Mouse (Mus musculus) stomach, embryonic 14.5 days (tissue): ENCODE data around the gene Fndc11. TPM values are rescaled to one million over a fixed set of nuclear protein-coding genes. Genes with fewer than 3 reads are reported as not detected.
A peak's percentile ranks its signal among the peaks of the same experiment; 100 is the strongest.

Source experiments
- ATAC-seq: fragments of 200-750 bp; cut with Nextera tagmentation; 2 replicates; pipeline ENCODE4 v1.8.0; 2017; ENCODE audit warnings: low read depth, moderate TSS enrichment; ENCODE audit not compliant: insufficient number of reproducible peaks, insufficient read depth, low FRiP score
- H3K27ac ChIP-seq: fragments of 300-500 bp; sonication (generic); 2 replicates; pipeline ENCODE4 v1.5.1; 2014; ENCODE audit warnings: mild to moderate bottlenecking, low read length, moderate library complexity, mixed read lengths
- H3K27me3 ChIP-seq: fragments of 300-500 bp; sonication (generic); 2 replicates; pipeline ENCODE4 v1.6.1; 2014; ENCODE audit warnings: low read length, control low read depth, mixed read lengths; ENCODE audit not compliant: control insufficient read depth, insufficient read depth
- H3K36me3 ChIP-seq: fragments of 300-500 bp; sonication (generic); 2 replicates; pipeline ENCODE4 v1.6.1; 2014; ENCODE audit warnings: mild to moderate bottlenecking, control low read depth, low read length, moderate library complexity, mixed read lengths; ENCODE audit not compliant: control insufficient read depth, insufficient read depth
- H3K4me1 ChIP-seq: fragments of 300-500 bp; sonication (generic); 2 replicates; pipeline ENCODE4 v1.6.1; 2014; ENCODE audit warnings: low read length, control low read depth, mixed read lengths; ENCODE audit not compliant: control insufficient read depth, insufficient read depth
- H3K4me2 ChIP-seq: fragments of 300-500 bp; sonication (generic); replicated peaks from 2 replicates; pipeline ENCODE4 v1.6.1; 2014; ENCODE audit warnings: low read depth, low read length, control low read depth
- H3K4me3 ChIP-seq: fragments of 300-500 bp; sonication (generic); 2 replicates; pipeline ENCODE4 v1.5.1; 2014; ENCODE audit warnings: low read depth, low read length, control low read depth
- H3K9ac ChIP-seq: fragments of 300-500 bp; sonication (generic); replicated peaks from 2 replicates; pipeline ENCODE4 v1.6.1; 2014; ENCODE audit warnings: low read depth, mild to moderate bottlenecking, control low read depth, low read length, moderate library complexity, mixed read lengths
- H3K9me3 ChIP-seq: fragments of 300-500 bp; sonication (generic); 2 replicates; pipeline ENCODE4 v1.6.1; 2016; ENCODE audit warnings: low read depth, low read length, control low read depth; ENCODE audit not compliant: control insufficient read depth
- WGBS: fragments of 180-500 bp; shearing (Covaris S2); extraction: QIAGEN DNeasy Blood & Tissue Kit; methylation state at CpG from one replicate; pipeline ENCODE4 v1.1.7; 2014; 5-methylcytosine and 5-hydroxymethylcytosine counted together
- polyA plus RNA-seq: library from polyadenylated mRNA; unstranded; fragments of >200 nt; fragmentation: Nextera tagmentation; extraction: Ambion mirVana; gene quantifications from 2 replicates; pipeline ENCODE4 v1.2.1, GENCODE M21; 2014

Fndc11 gene
- polyA plus RNA-seq, 1 experiment from 2014 or later = 0.29 TPM

- no peaks in the 10 kb centered on the region for H3K4me1 ChIP-seq
- H3K9me3 ChIP-seq = no peaks in the 10 kb centered on the region
- no peak overlapping the region for H3K27ac ChIP-seq
- WGBS = 68% methylated on average over 9 of the region's 9 CpGs
- no peaks in the 10 kb centered on the region for H3K36me3 ChIP-seq
- 0 out of 2 replicates have a peak, but pooled peaks cover under 1% of the 10 kb centered on the region for H3K27me3 ChIP-seq
- H3K9ac ChIP-seq = no peak overlapping the region
- peak; percentile 73; the same call in 1 of the 2 replicates for ATAC-seq
- H3K4me3 ChIP-seq = no peak overlapping the region
- no peak overlapping the region for H3K4me2 ChIP-seq
These were observed 13.7 kb upstream of the Fndc11 start for GRCm38 (mm10) chr2:181206118-181206517.

GRCm38 (mm10) chr2:181212389-181213020 lies 7.3 kb upstream of the Fndc11 start:
- H3K9ac ChIP-seq = no peak overlapping the region
- H3K27me3 ChIP-seq = peaks cover 15% of the 10 kb centered on the region
- no peak for ATAC-seq
- H3K9me3 ChIP-seq = no peaks in the 10 kb centered on the region
- H3K4me1 ChIP-seq = 0 out of 2 replicates have a peak, but pooled peaks cover 6% of the 10 kb centered on the region
- no peaks in the 10 kb centered on the region for H3K36me3 ChIP-seq
- H3K27ac ChIP-seq = no peak overlapping the region
- WGBS = 6% methylated on average over 34 of the region's 34 CpGs
- H3K4me2 ChIP-seq = peak overlapping the region; percentile 57
- H3K4me3 ChIP-seq = peak overlapping the region; percentile 20; the same call in 1 of the 2 replicates

GRCm38 (mm10) chr2:181213021-181213445 lies 6.8 kb upstream of the Fndc11 start, which contains the start of gene Srms:
TSS of gene Srms (minus strand) at chr2:181213185.
- 3% methylated on average over 17 of the region's 17 CpGs for WGBS
- H3K27ac ChIP-seq = no peak within 1 kb of the TSS
- peaks cover 15% of the 10 kb centered on the region for H3K27me3 ChIP-seq
- ATAC-seq = peak; percentile 61; the same call in 1 of the 2 replicates
- H3K36me3 ChIP-seq = no peaks in the 10 kb centered on the region
- H3K4me2 ChIP-seq = peak within 1 kb of the TSS; percentile 57
- H3K4me3 ChIP-seq = peak within 1 kb of the TSS; percentile 20; the same call in 1 of the 2 replicates
- no peaks in the 10 kb centered on the region for H3K9me3 ChIP-seq
- H3K9ac ChIP-seq = no peak within 1 kb of the TSS
- H3K4me1 ChIP-seq = 0 out of 2 replicates have a peak, but pooled peaks cover 6% of the 10 kb centered on the region

GRCm38 (mm10) chr2:181216037-181216436 lies 3.8 kb upstream of the Fndc11 start:
- no peak for ATAC-seq
- 86% methylated on average over 6 of the region's 6 CpGs for WGBS
- Histone ChIP-seq H3K27ac (no peak overlapping the region), H3K9me3 (no peaks in the 10 kb centered on the region), H3K4me1 (peaks cover 15% of the 10 kb centered on the region), H3K9ac (no peak overlapping the region), H3K4me3 (no peak overlapping the region), H3K36me3 (no peaks in the 10 kb centered on the region), H3K4me2 (no peak overlapping the region), H3K27me3 (peaks cover 15% of the 10 kb centered on the region)

GRCm38 (mm10) chr2:181218881-181219485 lies 830 bp upstream of the Fndc11 start:
- WGBS = 43% methylated on average over 5 of the region's 5 CpGs
- Histone ChIP-seq H3K27ac (peak overlapping the region; percentile 61; the same call in 1 of the 2 replicates), H3K4me3 (no peak overlapping the region)

GRCm38 (mm10) chr2:181220361-181220760 lies 548 bp downstream of the Fndc11 start:
- no peak overlapping the region for H3K4me3 ChIP-seq
- 20% methylated on average over 2 of the region's 2 CpGs for WGBS
- H3K9ac ChIP-seq = no peak overlapping the region
- H3K4me2 ChIP-seq = peak overlapping the region; percentile 51
- H3K27me3 ChIP-seq = no peaks in the 10 kb centered on the region
- H3K4me1 ChIP-seq = peaks cover 8% of the 10 kb centered on the region
- H3K27ac ChIP-seq = 0 out of 2 replicates have a peak overlapping the region, but pooled peaks have one; percentile 33
- H3K9me3 ChIP-seq = no peaks in the 10 kb centered on the region
- 0 out of 2 replicates have a peak, but pooled peaks have one; percentile 7 for ATAC-seq
- H3K36me3 ChIP-seq = no peaks in the 10 kb centered on the region

More at GRCm38 (mm10) chr2:181218881-181219485, 830 bp upstream of the Fndc11 start:
- Histone ChIP-seq H3K4me2 (peak overlapping the region; percentile 51; the same call in 1 of the 2 replicates), H3K27me3 (no peaks in the 10 kb centered on the region), H3K9me3 (no peaks in the 10 kb centered on the region), H3K36me3 (no peaks in the 10 kb centered on the region), H3K9ac (no peak overlapping the region), H3K4me1 (peaks cover 8% of the 10 kb centered on the region)
- ATAC-seq = no peak

GRCm38 (mm10) chr2:181224994-181225393 lies 5.2 kb downstream of the Fndc11 start:
- no peaks in the 10 kb centered on the region for H3K27me3 ChIP-seq
- no peak overlapping the region for H3K4me2 ChIP-seq
- H3K27ac ChIP-seq = no peak overlapping the region
- no peak overlapping the region for H3K9ac ChIP-seq
- no peak overlapping the region for H3K4me3 ChIP-seq
- H3K9me3 ChIP-seq = no peaks in the 10 kb centered on the region
- H3K36me3 ChIP-seq = no peaks in the 10 kb centered on the region; the same call in 1 of the 2 replicates
- ATAC-seq = no peak
- 87% methylated on average over 2 of the region's 2 CpGs for WGBS
- peaks cover 5% of the 10 kb centered on the region for H3K4me1 ChIP-seq

- Histone ChIP-seq H3K36me3 (no peaks in the 10 kb centered on the region; the same call in 1 of the 2 replicates), H3K27ac (no peak overlapping the region), H3K27me3 (no peaks in the 10 kb centered on the region), H3K9ac (no peak overlapping the region), H3K4me2 (no peak overlapping the region), H3K9me3 (no peaks in the 10 kb centered on the region), H3K4me1 (no peaks in the 10 kb centered on the region), H3K4me3 (no peak overlapping the region)
- ATAC-seq = no peak
- WGBS = 82% methylated on average over 3 of the region's 3 CpGs
These were observed 7.3 kb downstream of the Fndc11 start for GRCm38 (mm10) chr2:181227122-181227521.
